Mouse (Mus musculus) frontal cortex, postnatal 36 days (tissue): ENCODE measurements around the gene D230025D16Rik.

Experiments used
- DNase-seq, 2 experiments: peaks; one replicate each; pipeline ENCODE4 v3.0.0; 2022; ENCODE audit warnings: low spot score in 2 of 2

The D230025D16Rik gene

DNA sequence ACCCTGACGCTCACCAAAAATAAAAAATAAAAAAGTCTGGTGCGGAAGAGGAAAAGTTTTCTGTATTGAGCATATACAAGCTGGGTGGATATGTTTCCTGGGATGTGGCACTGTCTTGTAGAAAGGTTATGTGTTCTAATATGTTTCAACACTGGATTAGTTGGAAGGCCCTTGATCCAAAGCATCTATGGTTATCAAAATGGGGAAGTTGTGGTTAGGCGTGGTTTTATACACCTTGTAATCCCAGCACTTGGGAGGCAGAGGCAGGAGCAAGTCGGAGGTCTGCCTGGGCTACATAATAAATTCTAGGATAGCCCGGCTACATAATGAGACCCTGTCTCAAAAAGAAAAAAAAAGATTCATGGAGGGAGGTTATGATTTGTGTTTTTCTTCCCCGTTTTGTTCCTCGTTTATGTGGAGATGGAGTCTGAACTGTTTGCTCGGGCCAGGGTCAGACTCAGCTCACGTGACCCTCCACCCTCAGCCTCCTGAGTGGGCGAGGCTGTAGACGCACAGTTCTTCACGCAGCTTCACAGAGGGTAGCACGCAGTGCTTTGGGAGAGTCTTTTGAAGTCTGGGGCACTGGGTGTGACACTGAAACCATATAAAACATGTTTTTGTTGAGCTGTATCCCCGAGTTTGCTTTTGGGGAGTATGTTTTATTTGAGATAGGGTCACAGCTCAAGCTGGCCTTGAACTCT, 12.6 kb downstream of the D230025D16Rik start:
- DNase-seq, result no peak

DNA sequence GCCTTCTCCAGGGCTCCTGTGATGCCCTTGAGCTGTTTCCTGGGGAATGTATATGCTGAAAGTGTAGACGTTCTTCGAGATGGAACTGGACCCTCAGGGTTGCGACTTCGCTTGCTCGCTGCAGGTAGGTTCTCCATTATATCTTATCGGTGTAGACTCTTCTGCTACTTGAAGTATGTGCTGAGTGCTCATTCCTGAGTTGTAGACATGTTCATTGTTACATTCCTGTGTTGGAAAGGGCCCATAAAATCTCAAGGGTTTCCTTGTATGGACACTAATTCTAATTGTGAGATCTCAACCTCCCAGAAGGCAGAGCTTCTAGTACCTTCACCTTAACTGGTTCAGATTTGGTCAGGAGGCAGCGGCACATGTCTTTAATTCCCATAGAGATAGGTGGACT, 16.1 kb downstream of the D230025D16Rik start:
- no peak for DNase-seq

DNA sequence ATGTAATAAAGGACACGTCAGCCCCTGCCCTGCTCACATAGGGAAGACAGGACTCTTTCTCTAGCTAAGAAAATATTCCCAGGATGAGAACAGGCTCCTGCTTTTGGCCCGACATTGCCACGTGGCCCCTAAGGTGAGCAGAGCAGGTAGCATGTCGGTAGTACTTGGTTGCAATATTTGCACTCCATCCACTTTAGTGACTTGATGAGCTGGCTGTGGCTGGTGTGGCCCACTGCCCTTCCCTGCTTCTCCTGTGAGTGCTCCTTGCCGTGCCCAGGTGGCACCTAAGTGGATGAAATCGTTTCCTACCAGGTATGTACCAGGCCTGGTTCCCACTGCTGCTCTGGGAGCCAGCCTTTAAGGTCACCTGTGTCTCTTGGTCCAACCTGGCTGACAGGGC, 27.0 kb downstream of the D230025D16Rik start:
- DNase-seq, result no peak

DNA sequence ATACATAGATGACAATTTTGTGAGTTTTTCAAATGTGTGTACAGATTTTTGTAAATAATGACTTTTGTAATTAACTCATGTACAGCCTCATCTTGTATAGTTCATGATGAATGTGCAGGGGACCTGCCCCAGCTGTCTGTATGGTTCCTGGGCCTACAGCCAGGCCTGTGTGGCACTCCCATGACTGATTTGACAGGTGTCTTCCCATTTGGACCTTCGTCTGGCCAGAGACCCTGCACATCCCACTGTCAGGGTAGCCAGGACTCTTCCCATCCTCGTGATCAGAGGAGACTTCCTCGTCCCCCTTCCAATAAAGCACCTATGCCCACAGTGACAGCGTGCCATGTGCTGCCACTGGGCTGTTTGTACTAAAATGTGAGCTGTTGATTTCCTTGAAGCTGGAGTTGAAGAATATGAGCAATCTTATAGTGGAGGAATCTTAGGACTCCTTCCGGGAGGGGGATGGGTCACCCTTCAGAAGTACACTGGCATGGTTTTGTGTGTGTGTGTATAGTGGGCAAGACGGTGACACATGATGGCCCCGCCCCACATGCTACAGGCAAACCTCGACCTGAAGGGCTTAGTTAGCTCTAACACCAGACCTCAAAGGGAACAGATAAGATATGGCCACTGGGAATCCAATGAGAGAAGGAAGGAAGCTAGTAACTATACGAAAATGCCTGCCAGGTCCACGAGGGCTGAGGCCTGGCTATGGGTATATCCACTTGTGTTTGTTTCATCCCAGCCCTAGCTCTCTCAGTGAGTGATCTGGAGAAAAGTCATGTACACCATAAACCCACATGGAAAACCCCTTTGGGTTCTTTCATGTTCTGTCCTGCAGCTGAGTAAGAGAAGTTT, 28.0 kb downstream of the D230025D16Rik start:
- no peak for DNase-seq

DNA sequence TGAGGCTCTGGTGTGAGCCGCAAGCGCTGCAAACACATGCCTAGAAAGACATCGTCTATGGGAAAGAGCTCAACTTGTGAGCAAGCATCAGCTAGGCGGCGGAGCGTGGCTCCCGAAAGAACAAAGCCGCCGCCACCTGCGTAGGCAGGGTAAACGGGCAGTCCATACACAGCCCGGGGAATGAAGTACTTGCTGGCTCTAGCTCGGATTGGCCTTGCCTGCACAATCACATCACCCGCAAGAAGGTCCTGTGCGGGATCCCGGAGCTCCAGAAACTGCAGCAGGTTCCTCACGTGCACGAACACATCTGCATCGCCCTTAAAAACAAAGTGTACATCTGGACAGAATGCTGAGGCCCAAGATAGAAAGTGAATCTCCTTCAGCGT, 28.8 kb downstream of the D230025D16Rik start:
- DNase-seq, result no peak

DNA sequence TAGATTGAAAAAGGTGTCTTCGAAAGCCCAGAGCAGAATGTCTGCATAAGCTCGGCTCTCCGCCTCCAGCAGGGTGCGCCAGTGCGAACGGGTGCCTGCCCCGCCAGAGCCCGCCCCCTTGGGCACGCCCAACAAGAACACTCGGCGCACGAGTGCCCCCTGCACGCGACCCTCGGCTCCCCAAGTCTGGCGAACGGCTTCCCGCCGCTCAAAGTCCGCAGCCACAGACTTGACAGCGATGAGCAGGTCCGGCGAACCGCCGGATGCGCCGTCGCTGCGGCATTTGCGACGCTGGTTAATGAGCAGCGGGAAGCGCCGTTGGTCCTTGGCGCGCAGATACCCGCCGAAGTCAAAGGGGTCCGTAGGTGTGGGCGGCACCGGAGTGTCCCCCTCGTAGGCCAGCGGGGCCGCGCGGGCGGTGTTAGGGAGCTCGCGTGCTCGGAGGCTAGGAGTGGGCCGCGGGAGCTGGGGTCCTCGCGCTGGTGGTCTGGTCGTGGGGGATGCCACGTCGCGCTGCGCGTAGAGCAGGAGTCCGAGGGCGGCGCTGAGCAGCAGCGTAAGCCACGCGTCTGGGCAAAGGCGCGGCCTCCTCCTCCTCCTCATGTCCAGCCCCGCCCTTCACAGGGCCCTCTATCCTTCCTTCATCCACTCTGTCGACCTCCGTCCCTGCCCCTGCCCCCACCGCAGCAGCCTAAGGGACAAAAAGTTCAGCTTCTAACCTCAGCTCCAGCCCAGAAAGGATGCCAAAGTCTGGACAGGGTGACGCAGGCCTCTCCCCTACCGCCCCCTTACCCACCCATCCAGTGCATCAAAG, 29.4 kb downstream of the D230025D16Rik start:
- peak; percentile 83 to 90 for DNase-seq

DNA sequence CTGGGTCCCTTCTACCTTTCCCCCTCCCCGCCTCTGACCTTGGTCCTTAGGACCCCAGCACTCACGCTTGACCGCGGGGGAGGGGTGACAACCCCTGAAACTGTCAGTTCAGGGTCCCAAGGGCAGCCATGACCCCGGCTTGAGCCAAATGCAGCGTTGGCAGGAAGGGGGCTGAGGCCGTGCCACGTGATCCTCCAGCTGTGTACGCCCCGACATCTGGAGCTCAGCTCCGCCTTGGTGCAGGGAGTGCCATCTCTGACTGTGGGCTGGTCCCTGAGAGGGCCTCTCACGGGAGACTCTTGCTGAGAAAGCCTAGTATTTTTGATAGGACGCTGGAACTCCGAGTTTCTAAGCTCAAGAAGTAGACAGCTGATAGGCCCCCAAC, 30.0 kb downstream of the D230025D16Rik start, which contains the start of gene B3gnt9:
B3gnt9 (minus strand) TSS at position 188 of the 385 bp plus-strand sequence.
- DNase-seq, result no peak

DNA sequence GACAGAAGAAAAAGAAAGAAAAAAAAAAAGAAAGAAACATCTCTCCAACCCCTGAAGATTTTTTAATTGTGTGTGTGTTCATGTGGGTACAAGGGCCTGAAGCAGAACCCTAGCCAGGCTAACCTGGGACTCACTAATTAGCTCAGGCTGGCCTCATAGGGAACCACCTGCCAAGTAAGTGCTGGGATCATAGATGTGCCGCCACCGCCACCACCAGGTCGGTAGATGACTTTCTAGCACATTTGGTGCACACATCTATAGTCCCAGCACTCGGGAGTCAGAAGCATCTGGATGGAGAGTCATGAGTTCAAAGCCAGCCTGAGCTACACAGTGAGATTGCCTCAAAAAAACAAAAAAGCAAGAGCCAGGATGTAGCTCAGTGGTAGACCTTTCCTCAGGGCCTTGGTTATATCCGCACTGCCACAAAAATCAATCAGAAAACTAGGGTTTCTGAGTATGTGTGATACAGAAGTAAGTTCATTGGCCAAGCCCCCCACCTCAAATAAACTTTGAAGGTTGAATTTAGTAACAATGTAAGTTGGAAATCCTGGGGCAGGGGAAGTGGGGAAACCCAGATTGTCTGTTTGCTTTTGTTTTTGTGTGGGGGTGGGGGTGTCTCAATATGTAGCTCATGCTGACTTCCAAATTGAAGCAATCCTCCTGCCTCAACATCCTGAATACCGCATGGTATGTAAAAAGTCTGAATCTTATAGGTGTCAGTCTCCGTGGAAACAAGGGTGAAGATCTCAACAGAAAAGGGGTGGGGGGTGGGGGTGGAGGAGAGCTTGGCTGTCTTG, 32.6 kb downstream of the D230025D16Rik start:
- no peak for DNase-seq

DNA sequence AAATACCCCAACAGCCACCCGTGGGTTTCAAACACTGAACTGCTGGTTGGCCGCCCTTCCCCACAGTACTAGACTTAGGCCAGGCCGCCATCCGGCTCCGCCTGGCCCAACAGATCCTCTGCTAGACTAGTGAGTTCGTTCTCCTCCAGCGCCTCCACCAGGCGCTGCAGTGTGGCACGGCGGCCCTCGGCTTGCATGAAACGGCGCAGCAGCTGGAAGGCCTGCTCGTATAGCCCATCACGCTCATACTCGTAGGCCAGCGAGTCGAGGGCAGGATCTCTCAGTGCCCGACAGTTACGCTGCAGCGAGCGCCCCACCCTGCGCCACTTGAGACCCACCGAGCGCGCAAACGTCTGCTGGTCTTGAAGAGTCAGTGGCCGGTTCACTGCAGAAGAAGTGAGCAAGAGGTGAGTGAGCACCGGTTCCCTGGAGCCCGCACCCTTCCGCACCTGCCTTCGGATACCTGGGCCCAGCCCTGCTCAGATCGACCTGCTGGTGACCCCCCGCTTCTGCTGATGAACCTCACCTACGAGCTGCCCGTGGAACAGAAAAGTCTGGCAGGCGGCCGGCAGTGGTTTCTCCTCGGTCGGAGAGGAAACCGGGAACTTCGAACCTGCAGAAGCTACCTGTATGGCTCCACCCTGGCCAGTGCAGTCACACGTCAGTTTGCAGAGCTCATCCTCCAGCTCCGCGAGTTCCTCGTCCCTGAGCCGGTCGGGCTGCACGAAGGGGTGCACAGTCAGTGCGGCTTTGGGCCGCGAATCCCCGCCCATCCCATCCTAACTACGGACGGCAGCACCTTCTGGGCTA, 34.2 kb downstream of the D230025D16Rik start:
- DNase-seq, result peak in 1 of 2 experiments; percentile 46

DNA sequence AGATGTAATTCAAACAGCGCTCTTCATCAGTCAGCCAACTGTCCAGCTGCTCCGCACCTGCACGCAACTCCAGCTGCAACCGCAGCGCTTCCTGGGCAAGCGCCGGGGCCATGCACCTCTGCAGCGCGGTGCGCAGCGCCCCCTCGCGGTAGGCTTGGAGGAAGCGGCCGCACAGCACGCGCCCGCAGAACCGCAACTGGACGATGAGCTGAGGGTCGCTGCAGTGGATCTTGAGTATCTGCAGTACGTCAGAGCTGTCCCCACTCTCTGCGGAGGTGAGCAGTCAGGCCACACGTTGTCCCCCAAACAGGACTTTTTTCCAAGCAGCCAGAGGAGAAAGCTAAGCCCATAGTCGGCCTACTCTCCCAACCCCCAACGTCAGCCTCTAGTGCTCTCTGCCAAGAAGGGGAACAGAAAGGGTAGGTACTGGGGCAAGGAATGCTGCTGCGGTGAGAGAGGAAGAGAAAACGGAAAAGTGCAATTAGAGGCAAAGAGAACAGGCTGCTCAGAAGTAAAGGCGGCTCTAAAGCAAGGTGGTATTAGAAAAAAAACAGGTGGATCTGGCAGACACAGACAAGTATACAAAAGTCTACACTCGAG, 34.9 kb downstream of the D230025D16Rik start:
- DNase-seq, result peak; percentile 63 to 70

DNA sequence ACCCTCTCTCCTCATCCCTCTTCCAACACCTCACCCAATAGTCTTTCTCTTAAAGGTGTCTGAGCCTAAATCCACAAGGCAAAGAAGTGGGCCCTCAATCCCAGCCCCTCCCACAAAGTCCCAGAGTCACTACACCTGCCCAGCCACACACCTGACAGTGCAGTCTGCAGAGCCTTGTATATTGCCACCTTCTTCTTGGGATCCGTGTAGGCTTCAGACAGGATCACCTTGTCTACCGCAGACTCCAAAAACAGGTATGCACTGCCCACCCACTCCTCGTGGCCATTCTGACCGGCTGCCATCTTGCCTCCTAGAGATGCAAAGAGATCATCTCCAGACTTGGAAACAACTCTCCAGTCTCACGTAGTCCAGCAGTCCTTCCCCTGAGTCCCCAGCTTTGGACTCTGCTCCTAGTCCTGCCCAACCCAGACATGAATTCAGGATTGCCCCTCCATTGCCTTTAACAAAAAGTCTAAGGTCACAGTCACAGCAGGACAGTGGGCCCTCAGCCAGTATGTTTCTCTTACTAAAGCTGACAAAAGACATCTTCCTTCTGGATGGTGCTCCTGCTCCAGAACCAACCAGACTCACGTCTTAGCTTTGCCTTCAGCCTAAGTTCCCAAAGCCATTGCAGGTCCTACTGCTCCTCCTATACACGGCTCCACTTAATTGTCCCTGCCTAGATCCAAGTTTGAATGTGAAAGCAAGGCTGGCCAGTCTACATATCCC, 35.6 kb downstream of the D230025D16Rik start:
- no peak for DNase-seq

DNA sequence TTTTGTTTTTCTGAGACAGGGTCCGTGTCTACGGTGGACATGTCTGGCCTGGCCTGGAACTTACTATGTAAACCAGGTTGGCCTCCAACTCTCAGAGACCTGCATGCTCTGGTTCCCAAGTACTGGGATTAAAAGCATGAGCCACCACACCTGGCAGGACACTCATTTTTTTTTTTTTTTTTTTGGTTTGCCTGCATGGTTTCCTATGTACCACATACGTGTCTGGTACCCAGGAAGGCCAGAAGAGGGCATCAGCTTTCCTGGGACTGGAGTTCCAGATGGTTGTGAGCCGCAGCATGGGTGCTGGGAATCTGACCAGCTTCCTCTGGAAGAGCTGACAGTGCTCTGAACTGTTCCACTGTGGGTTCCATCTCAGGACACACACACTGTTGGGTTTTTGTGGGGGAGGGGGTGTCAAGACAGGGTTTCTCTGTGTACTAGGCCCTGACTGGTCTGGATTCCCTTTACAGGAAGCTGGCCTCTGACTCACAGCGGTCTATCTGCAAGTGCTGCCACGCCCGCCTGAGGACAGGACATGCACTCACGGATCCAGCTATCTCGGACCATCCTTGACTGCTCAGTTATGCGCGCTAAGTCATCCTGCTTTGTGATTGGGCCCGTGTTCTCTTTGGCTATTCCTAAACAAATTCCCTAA, 36.5 kb downstream of the D230025D16Rik start:
- DNase-seq, result no peak

DNA sequence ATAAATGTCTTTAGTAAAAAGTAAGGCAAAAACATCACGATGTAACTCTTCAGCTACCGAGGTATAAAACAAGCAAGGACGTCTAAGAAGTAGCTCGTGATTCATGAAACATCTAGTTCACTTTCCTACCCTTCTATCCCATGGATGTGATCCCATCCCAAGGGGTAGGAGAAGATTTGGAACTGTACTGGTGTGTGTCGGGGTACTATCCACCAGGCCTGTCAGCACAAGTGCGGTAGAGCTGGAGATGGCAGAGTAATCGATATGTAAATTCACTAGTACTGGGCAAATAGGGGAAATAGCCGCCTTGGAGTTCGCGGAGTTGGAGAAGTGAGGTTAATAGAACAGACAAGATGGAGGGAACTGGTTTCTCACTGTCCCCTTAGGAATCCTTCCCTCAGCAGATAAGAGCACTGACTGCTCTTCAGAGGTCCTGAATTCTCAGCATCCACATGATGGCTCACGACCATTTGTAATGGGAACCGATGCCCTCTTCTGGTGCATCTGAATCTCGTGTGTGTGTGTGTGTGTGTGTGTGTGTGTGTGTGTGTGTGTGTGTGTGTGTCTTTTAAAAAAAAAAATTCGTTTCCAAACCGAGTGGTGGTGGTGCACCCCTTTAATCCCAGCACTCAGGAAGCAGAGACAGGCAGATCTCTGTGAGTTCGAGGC, 38.4 kb downstream of the D230025D16Rik start:
- no peak for DNase-seq

DNA sequence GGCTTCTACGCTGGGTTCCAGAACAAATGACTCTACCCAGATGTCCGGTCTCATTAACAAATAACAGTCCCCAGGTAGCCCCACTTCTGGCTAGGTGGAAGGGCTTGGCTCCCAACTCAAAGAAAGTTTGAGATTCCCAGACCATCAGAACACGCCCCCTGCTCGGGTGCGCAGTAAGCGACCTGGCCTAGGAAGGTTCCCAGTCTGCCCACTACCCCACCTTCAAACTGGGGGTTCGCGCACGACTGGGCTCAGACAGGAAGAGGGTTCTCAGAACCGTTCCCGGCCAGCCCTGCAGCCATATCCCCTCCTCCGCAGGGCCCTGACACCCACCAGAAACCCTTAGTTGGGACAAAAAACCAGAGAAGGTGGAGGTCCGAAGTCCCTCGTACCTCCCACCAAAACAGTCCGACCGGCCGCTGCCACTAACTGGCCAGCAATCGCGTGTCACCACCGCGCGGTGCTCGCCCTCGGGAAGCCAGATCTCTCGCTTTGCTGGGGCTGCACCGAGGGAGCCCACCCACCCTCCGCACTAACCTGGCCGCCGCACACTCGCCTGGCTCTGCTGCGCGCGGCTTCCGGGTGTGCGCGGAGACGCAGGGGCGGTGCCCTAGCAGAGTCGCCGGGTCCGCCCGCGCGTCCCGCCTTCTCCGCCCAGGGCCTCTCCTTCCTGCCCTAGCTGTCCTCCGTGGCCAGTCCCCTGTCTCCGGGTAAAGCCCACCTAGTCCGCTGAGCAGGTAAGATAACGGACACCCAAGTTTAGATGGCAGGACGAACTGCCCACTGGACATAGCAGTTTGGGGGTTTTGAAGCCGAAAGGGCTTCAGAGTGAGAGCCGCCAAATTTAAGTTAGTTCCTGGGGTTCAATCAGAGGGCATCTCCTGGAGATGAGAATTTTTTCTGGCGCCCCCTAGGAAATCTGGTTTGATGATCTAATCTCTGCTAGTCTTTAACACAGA, 39.4 kb downstream of the D230025D16Rik start, which contains the start of the genes Tradd and Fbxl8:
Tradd (minus strand) TSS at position 586 of the 959 bp plus-strand sequence.
Fbxl8 (plus strand) TSS at position 625 of the 959 bp plus-strand sequence.
- DNase-seq, result no peak

DNA sequence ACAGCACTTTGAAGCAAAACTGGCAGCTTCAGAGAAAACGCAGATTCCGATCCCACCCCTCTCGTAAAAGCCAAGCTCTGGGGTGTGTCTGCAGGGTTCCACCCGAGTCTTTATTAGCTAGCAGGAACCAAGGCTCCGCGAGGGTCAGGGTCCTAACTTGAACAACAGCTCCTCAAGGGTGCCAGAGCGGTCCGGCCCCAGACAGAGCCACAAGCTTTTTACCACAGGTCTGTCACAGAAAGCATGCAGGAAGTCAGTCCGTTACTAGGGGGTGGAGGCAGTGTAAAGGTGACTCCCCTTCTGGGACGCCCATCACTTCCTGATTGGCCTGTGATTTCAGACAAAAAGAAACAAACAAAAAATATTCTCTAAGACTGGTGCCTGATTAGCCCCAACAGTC, 40.2 kb downstream of the D230025D16Rik start:
- no peak for DNase-seq

DNA sequence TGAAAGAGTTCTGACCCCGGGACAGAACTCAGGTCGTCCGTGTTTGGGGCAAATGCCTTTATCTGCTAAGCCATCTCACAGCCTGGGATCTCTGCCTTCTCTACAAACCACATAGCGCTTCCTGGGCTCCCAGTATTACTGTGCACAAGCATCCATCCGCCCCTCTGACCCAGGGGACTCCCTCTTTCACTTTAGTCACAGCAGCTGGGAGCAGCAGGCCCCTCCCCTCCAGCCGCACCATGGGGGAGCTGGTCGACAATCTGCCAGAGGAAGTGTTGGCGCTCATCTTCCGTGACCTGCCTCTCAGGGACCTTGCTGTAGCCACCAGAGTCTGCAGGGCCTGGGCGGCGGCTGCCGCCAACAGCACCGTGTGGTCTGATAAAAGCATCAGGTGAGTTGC, 41.8 kb downstream of the D230025D16Rik start:
- DNase-seq, result no peak
